Comparison of ENCODE assay signal across 18 mouse cellular contexts in the genomic region with DNA sequence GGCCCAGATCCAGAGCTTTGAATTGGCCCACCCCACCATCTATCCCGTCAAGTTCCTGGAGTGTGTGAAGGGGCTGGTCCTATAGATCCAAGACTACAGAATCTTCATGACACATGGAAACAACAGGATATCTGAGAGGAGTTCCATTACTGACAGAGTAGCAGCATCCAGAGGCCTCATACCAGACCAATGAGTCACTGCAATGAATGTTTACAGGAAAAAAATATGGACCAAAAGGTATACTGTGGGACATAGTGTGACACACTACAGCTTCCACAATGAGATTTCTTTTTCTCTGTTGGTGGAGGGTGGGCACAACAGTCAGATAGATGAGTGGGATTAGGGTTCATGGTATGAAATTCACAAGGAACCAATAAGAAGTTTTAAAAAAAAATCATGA.
DNase-seq lines count a peak whose midpoint lies in the region; ATAC-seq and TF ChIP-seq lines count a peak whose summit lies in the region.
"Had no signal": no experiment of that assay in that cellular context is flagged by ENCODE, and none has a peak within 500 bp of the region (broad histone marks: within the 10 kb centered on the region; RNA-seq: fewer than 3 reads in every experiment).

No protein-coding gene starts in this region.

- H3K36me3 ChIP-seq in C2C12 (ENCODE audit: control insufficient read depth, insufficient read depth) = no peaks in the 10 kb centered on the region
- H3K36me3 ChIP-seq: embryonic facial prominence, embryonic 10.5 days; embryonic facial prominence, embryonic 12.5 days; forebrain, embryonic 15.5 days had no signal

- H3K79me3 ChIP-seq in C2C12 (ENCODE audit: low read depth) = no peaks in the 10 kb centered on the region

- no peak overlapping the region for H3K4me3 ChIP-seq in C2C12 (ENCODE audit: insufficient read depth, poor library complexity, severe bottlenecking)
- H3K4me3 ChIP-seq: embryonic facial prominence, embryonic 10.5 days; embryonic facial prominence, embryonic 12.5 days; forebrain, embryonic 13.5 days; forebrain, embryonic 15.5 days had no signal

- no peak overlapping the region for H3ac ChIP-seq in C2C12 (ENCODE audit: control insufficient read depth, insufficient read length, low read depth)

- H3K79me2 ChIP-seq in C2C12 (ENCODE audit: control insufficient read depth, insufficient read depth) = no peaks in the 10 kb centered on the region

- H3K27me3 ChIP-seq in C2C12 (ENCODE audit: control insufficient read depth, insufficient read depth, insufficient read length) = no peaks in the 10 kb centered on the region
- H3K27me3 ChIP-seq: embryonic facial prominence, embryonic 12.5 days; forebrain, embryonic 13.5 days; forebrain, embryonic 15.5 days had no signal

- TF ChIP-seq CTCF in C2C12 (IDR thresholded peaks at IDR 0.05; ENCODE audit: control insufficient read depth, insufficient read depth, insufficient read length) = no peak

- no peak for ATAC-seq in granulocyte monocyte progenitor cell, adult 5-6 weeks (replicated peaks; ENCODE audit: poor library complexity, severe bottlenecking)
- ATAC-seq: forebrain, embryonic 13.5 days; forebrain, embryonic 15.5 days; forebrain, postnatal 0 days had no signal

- DNase-seq in 3T3-L1 (ENCODE audit: low read depth, low spot score) (peak; percentile 89), NIH3T3 (ENCODE audit: low read depth) (peak; percentile 65)
- no peak for DNase-seq in adrenal gland, adult 8-10 months
- DNase-seq: adrenal gland, postnatal 10 days; adrenal gland, postnatal 25 days; B cell, adult 2 months; cerebellum, adult 11 months; cerebellum, adult 18-20 months; cerebellum, adult 8-10 months; cerebellum, postnatal 10 days; cerebellum, postnatal 25 days; forebrain, postnatal 0 days had no signal

TF ChIP-seq in C2C12, 6 proteins besides CTCF, POLR2A, EP300 and RAD21:
- TF ChIP-seq CEBPB (IDR thresholded peaks at IDR 0.05; ENCODE audit: low read depth) (no peak), FOSL1 (IDR thresholded peaks at IDR 0.05; ENCODE audit: insufficient read depth, low read length, poor library complexity, severe bottlenecking) (peak; percentile 69), MAX (IDR thresholded peaks at IDR 0.05) (peak; percentile 52)
